Mouse (Mus musculus) neural tube, embryonic 15.5 days (tissue): ENCODE data around the gene Aff1. TPM values are rescaled to one million over a fixed set of nuclear protein-coding genes. Genes with fewer than 3 reads are reported as not detected.

Experiments
- ATAC-seq: fragments of 200-750 bp; cut with Nextera tagmentation; 2 replicates; pipeline ENCODE4 v1.8.0; 2017; ENCODE audit warnings: mild to moderate bottlenecking, moderate TSS enrichment, moderate library complexity; ENCODE audit not compliant: low FRiP score
- H3K27ac ChIP-seq: fragments of 300-500 bp; sonication (generic); replicated peaks from 2 replicates; pipeline ENCODE4 v1.5.1; 2015; ENCODE audit warnings: mild to moderate bottlenecking, inconsistent platforms
- H3K27me3 ChIP-seq: fragments of 300-500 bp; sonication (generic); replicated peaks from 2 replicates; pipeline ENCODE4 v1.6.1; 2015; ENCODE audit warnings: inconsistent platforms
- H3K36me3 ChIP-seq: fragments of 300-500 bp; sonication (generic); 2 replicates; pipeline ENCODE4 v1.6.1; 2015; ENCODE audit warnings: inconsistent platforms
- H3K4me1 ChIP-seq: fragments of 300-500 bp; sonication (generic); 2 replicates; pipeline ENCODE4 v1.6.1; 2015; ENCODE audit warnings: inconsistent platforms
- H3K4me2 ChIP-seq: fragments of 300-500 bp; sonication (generic); 2 replicates; pipeline ENCODE4 v1.6.1; 2015; ENCODE audit warnings: inconsistent platforms, mild to moderate bottlenecking, moderate library complexity
- H3K4me3 ChIP-seq: fragments of 300-500 bp; sonication (generic); replicated peaks from 2 replicates; pipeline ENCODE4 v1.5.1; 2015; ENCODE audit warnings: mild to moderate bottlenecking, inconsistent platforms
- H3K9ac ChIP-seq: fragments of 300-500 bp; sonication (generic); replicated peaks from 2 replicates; pipeline ENCODE4 v1.6.1; 2015; ENCODE audit warnings: mild to moderate bottlenecking, inconsistent platforms
- H3K9me3 ChIP-seq: fragments of 300-500 bp; sonication (generic); replicated peaks from 2 replicates; pipeline ENCODE4 v1.6.1; 2016; ENCODE audit warnings: inconsistent platforms
- WGBS: fragments of 180-500 bp; shearing (Covaris S2); methylation state at CpG from one replicate; pipeline ENCODE4 v1.1.7; 2015; ENCODE audit warnings: mixed read lengths; 5-methylcytosine and 5-hydroxymethylcytosine counted together
- polyA plus RNA-seq: library from polyadenylated mRNA; unstranded; fragments of >200 nt; fragmentation: Nextera tagmentation; extraction: Ambion mirVana; gene quantifications from 2 replicates; pipeline ENCODE4 v1.2.1, GENCODE M21; 2015

The Aff1 gene
- polyA plus RNA-seq, 1 experiment from 2014 or later, result 1.7 TPM

GRCm38 (mm10) chr5:103754330-103755134, 62.4 kb downstream of the Aff1 start:
- Histone ChIP-seq H3K9ac (peak overlapping the region; percentile 62), H3K4me1 (peaks cover 20% of the 10 kb centered on the region), H3K4me2 (peak overlapping the region; percentile 75), H3K4me3 (peak overlapping the region; percentile 63), H3K27me3 (peaks cover 22% of the 10 kb centered on the region), H3K27ac (peak overlapping the region; percentile 84), H3K9me3 (no peaks in the 10 kb centered on the region), H3K36me3 (no peaks in the 10 kb centered on the region)
- 3% methylated on average over 37 of the region's 42 CpGs for WGBS
- peak; percentile 65; the same call in 1 of the 2 replicates for ATAC-seq

- Histone ChIP-seq H3K36me3 (no peaks in the 10 kb centered on the region), H3K9ac (peak overlapping the region; percentile 62; the same call in 1 of the 2 replicates), H3K4me3 (peak overlapping the region; percentile 63), H3K4me2 (peak overlapping the region; percentile 75), H3K4me1 (peaks cover 23% of the 10 kb centered on the region), H3K9me3 (no peaks in the 10 kb centered on the region), H3K27ac (no peak overlapping the region), H3K27me3 (peaks cover 22% of the 10 kb centered on the region)
- no peak for ATAC-seq
- WGBS, result 49% methylated on average over 3 of the region's 3 CpGs
Observed at GRCm38 (mm10) chr5:103755135-103755487, 62.9 kb downstream of the Aff1 start.

GRCm38 (mm10) chr5:103756231-103756714, 64.1 kb downstream of the Aff1 start:
- no peaks in the 10 kb centered on the region for H3K36me3 ChIP-seq
- no peaks in the 10 kb centered on the region for H3K9me3 ChIP-seq
- H3K27ac ChIP-seq, result no peak overlapping the region
- no peak overlapping the region for H3K4me3 ChIP-seq
- 66% methylated on average over 6 of the region's 6 CpGs for WGBS
- H3K9ac ChIP-seq, result no peak overlapping the region
- no peak overlapping the region for H3K4me2 ChIP-seq
- peaks cover 22% of the 10 kb centered on the region for H3K27me3 ChIP-seq
- H3K4me1 ChIP-seq, result peaks cover 32% of the 10 kb centered on the region
- no peak for ATAC-seq

DNA sequence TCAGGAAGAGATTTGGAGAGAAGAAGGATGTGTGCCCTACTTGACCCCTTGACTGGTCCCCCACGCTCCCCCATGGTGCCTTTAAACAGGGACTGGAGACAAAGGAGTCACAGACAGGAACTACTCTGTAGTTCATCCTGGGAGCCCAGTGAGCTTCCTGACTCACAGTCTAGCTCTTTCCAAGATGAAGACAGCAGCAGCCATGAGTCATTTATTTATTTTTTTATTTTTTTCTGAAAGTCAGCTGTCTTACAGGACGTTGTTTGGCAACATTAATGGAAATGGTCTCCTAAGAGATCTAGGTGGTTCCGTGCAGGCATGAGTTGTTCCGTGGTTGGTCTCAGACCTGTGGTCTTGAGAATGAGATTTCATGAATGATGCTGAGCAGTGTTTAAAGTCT, 66.3 kb downstream of the Aff1 start:
- Histone ChIP-seq H3K36me3 (no peaks in the 10 kb centered on the region), H3K27me3 (peaks cover 16% of the 10 kb centered on the region), H3K4me1 (peaks cover 22% of the 10 kb centered on the region), H3K9me3 (no peaks in the 10 kb centered on the region), H3K9ac (no peak overlapping the region), H3K27ac (no peak overlapping the region), H3K4me2 (no peak overlapping the region), H3K4me3 (no peak overlapping the region)
- ATAC-seq, result no peak
- 71% methylated on average over 4 of the region's 4 CpGs for WGBS

DNA sequence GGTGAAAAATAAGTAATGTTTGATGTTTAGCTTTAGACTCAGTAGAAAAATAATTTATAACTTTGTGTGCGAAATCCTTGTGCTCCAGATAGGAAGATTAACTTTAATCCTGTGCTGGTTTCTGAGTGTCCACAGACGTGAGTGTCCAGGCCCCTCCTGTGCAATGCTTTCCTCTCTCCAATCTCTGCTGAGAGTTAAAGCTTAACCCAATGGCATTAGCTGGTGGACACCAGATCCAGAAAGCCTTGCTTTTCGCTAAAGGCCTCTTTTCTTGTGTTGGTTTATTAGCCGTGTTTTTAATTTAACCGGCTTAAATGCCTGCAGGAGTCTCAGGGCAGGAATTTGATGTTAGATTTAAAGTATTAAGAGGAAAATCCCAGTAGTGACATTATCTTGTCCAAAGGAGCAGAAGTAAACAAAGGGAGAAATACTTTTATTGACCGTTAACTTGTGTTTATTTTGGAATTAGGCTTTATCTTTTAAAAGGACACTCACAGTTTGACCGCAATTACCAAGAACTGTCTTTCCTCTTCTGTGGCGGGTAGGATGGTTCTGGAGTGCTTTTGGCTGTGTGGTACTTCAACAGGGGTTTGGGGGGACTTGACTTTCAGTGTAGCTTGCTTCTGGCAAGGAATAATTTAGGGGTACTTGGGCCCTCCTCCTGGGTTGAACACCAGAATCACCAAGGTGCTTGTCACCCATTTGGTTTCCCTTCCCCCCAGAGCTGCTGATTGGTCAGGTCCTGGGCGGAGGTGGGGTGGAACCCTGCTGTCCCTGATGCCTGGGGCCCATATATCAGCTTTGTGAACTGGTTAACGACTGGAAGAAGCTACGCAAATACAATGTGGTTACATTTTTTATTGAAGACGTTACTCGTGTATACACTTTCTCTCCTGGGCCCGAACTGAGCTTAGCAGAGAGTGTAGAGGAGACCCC, 67.6 kb downstream of the Aff1 start:
- Histone ChIP-seq H3K9me3 (no peaks in the 10 kb centered on the region), H3K4me2 (peak overlapping the region; percentile 69), H3K27ac (peak overlapping the region; percentile 54), H3K4me1 (peaks cover 14% of the 10 kb centered on the region), H3K36me3 (no peaks in the 10 kb centered on the region), H3K9ac (peak overlapping the region; percentile 50; the same call in 1 of the 2 replicates), H3K4me3 (peak overlapping the region; percentile 27), H3K27me3 (peaks cover 16% of the 10 kb centered on the region)
- 35% methylated on average over 14 of the region's 14 CpGs for WGBS
- ATAC-seq, result no peak

- 3% methylated on average over 20 of the region's 20 CpGs for WGBS
- ATAC-seq, result peak; percentile 21; the same call in 1 of the 2 replicates
- Histone ChIP-seq H3K9me3 (no peaks in the 10 kb centered on the region), H3K36me3 (no peaks in the 10 kb centered on the region), H3K27ac (peak overlapping the region; percentile 54), H3K27me3 (peaks cover 12% of the 10 kb centered on the region), H3K9ac (peak overlapping the region; percentile 50), H3K4me2 (peak overlapping the region; percentile 69), H3K4me1 (peaks cover 12% of the 10 kb centered on the region), H3K4me3 (peak overlapping the region; percentile 27)
Observed at GRCm38 (mm10) chr5:103760425-103761131, 68.4 kb downstream of the Aff1 start.

- Histone ChIP-seq H3K4me1 (peaks cover 12% of the 10 kb centered on the region), H3K9ac (no peak overlapping the region), H3K27me3 (0 out of 2 replicates have a peak, but pooled peaks cover 2% of the 10 kb centered on the region), H3K9me3 (no peaks in the 10 kb centered on the region), H3K4me2 (no peak overlapping the region), H3K27ac (no peak overlapping the region), H3K4me3 (no peak overlapping the region), H3K36me3 (no peaks in the 10 kb centered on the region)
- WGBS, result 84% methylated on average over 7 of the region's 7 CpGs
- ATAC-seq, result no peak
Observed at GRCm38 (mm10) chr5:103761754-103762153, 69.6 kb downstream of the Aff1 start.

GRCm38 (mm10) chr5:103762850-103763254, 70.7 kb downstream of the Aff1 start:
- Histone ChIP-seq H3K4me2 (no peak overlapping the region), H3K4me3 (no peak overlapping the region), H3K4me1 (peaks cover 12% of the 10 kb centered on the region), H3K9me3 (no peaks in the 10 kb centered on the region), H3K27ac (no peak overlapping the region), H3K36me3 (no peaks in the 10 kb centered on the region), H3K9ac (no peak overlapping the region), H3K27me3 (no peaks in the 10 kb centered on the region)
- no peak for ATAC-seq
- 80% methylated on average over 4 of the region's 4 CpGs for WGBS

GRCm38 (mm10) chr5:103765356-103765755, 73.2 kb downstream of the Aff1 start:
- WGBS, result 93% methylated on average over 4 of the region's 4 CpGs
- no peak for ATAC-seq

GRCm38 (mm10) chr5:103765758-103766431, 73.7 kb downstream of the Aff1 start:
- WGBS, result 96% methylated on average over 2 of the region's 2 CpGs
- no peak overlapping the region for H3K4me2 ChIP-seq
- ATAC-seq, result no peak

More at GRCm38 (mm10) chr5:103765356-103765755, 73.2 kb downstream of the Aff1 start:
- no peak overlapping the region for H3K4me2 ChIP-seq
- H3K9ac ChIP-seq, result no peak overlapping the region
- H3K9me3 ChIP-seq, result no peaks in the 10 kb centered on the region
- no peak overlapping the region for H3K27ac ChIP-seq
- H3K4me3 ChIP-seq, result no peak overlapping the region
- H3K36me3 ChIP-seq, result no peaks in the 10 kb centered on the region
- H3K4me1 ChIP-seq, result peaks cover 6% of the 10 kb centered on the region
- no peaks in the 10 kb centered on the region for H3K27me3 ChIP-seq

More at GRCm38 (mm10) chr5:103765758-103766431, 73.7 kb downstream of the Aff1 start:
- Histone ChIP-seq H3K4me3 (no peak overlapping the region), H3K9ac (no peak overlapping the region), H3K4me1 (peaks cover 1% of the 10 kb centered on the region), H3K27me3 (no peaks in the 10 kb centered on the region), H3K36me3 (no peaks in the 10 kb centered on the region), H3K27ac (no peak overlapping the region), H3K9me3 (no peaks in the 10 kb centered on the region)
